Mouse (Mus musculus): ENCODE data around the gene Ostm1.

DNA sequence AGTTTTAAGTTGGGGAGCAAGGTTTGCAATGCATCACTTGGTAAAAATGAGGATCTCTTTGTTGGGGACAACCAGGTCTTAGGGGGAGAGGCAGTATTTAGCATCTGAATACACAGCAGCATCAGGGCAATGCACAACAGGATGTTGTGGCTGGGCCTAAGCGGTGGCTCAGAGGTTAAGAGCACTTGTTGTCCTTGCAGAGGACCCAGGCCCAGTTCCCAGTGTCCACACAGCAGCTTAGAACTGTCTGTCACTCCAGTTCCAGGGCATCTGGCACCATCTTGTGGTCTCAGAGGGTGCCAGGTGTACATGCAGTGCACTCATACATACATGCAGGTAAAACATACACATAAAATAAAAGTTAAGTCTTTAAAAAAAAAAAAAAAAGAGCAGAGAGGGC, 106.1 kb downstream of the Ostm1 start:
- no peak for TF ChIP-seq CTCF (IDR thresholded peaks at IDR 0.05; ENCODE audit: low read depth)
- TF ChIP-seq EP300 (IDR thresholded peaks at IDR 0.05; ENCODE audit: low read depth), result no peak
